9 mouse cellular contexts compared by ENCODE assay signal in the genomic region with DNA sequence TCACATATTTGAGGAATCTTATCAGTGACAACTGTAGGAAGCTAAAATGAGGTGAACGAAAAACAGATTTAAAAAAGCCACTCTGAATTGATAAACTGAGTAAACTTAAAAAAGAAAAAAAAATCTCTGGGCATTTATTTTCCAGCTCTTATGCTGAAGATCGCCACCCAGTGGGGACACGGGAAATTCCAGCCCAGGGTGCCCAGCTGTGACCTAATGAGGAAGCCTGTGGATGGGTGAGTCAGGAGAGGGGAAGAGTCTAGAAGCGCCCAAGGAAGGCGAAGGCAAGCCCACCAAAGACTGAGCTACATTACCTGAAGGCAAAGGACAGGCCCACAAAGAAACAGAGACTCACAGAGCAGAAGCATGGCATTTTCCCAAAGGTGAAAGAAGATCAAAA.
DNase-seq lines count a peak whose midpoint lies in the region; ATAC-seq lines count a peak whose summit lies in the region.
"Had no signal": no experiment of that assay in that cellular context is flagged by ENCODE, and none has a peak within 500 bp of the region (broad histone marks: within the 10 kb centered on the region; RNA-seq: fewer than 3 reads in every experiment).

No protein-coding gene starts in this region.

- peak overlapping the region; percentile 74 for H3K27ac ChIP-seq in heart, embryonic 15.5 days
- H3K27ac ChIP-seq in midbrain, embryonic 13.5 days = no peak overlapping the region
- H3K27ac ChIP-seq: hindbrain, embryonic 15.5 days had no signal

- no peak for ATAC-seq in cerebellum, adult (ENCODE audit: insufficient number of reproducible peaks, low FRiP score, low TSS enrichment)
- ATAC-seq in heart, embryonic 15.5 days (replicated peaks; ENCODE audit: insufficient number of reproducible peaks, insufficient read depth, low FRiP score, low read depth) = 0 out of 2 replicates have a peak, but pooled peaks have one; percentile 58
- 0 out of 2 replicates have a peak, but pooled peaks have one; percentile 68 for ATAC-seq in midbrain, embryonic 13.5 days

- peak overlapping the region; percentile 22; the same call in 1 of the 2 replicates for H3K4me3 ChIP-seq in heart, embryonic 15.5 days
- H3K4me3 ChIP-seq in midbrain, embryonic 13.5 days (replicated peaks) = no peak overlapping the region
- H3K4me3 ChIP-seq: hindbrain, embryonic 15.5 days had no signal

- H3K9ac ChIP-seq in heart, embryonic 15.5 days = no peak overlapping the region
- H3K9ac ChIP-seq in midbrain, embryonic 13.5 days (replicated peaks) = no peak overlapping the region
- H3K9ac ChIP-seq: hindbrain, embryonic 15.5 days had no signal

- H3K27me3 ChIP-seq in heart, embryonic 15.5 days = no peaks in the 10 kb centered on the region
- no peaks in the 10 kb centered on the region for H3K27me3 ChIP-seq in midbrain, embryonic 13.5 days

- H3K4me1 ChIP-seq in heart, embryonic 15.5 days (replicated peaks) = peaks cover 22% of the 10 kb centered on the region
- H3K4me1 ChIP-seq in midbrain, embryonic 13.5 days (replicated peaks) = peaks cover 7% of the 10 kb centered on the region; the same call in 1 of the 2 replicates
- H3K4me1 ChIP-seq: hindbrain, embryonic 15.5 days had no signal

- DNase-seq in cerebellum, postnatal 36 days = peak; percentile 11 to 20
- DNase-seq in 3134 (ENCODE audit: extremely low read depth, insufficient read length, low spot score) = peak; percentile 5
- peak; percentile 57 to 75 for DNase-seq in adrenal gland, postnatal 36 days
- DNase-seq in layer of hippocampus, postnatal 25 days (ENCODE audit: extremely low spot score in 1 of 2, low spot score in 1 of 2) = peak; percentile 26 to 63
- no peak for DNase-seq in spleen, adult 18-20 months

- H3K36me3 ChIP-seq in heart, embryonic 15.5 days = no peaks in the 10 kb centered on the region
- H3K36me3 ChIP-seq in midbrain, embryonic 13.5 days = no peaks in the 10 kb centered on the region
- H3K36me3 ChIP-seq: hindbrain, embryonic 15.5 days had no signal

- 14% methylated on average over 5 of the region's 5 CpGs for WGBS in heart, embryonic 15.5 days
- 37% methylated on average over 5 of the region's 5 CpGs for WGBS in midbrain, embryonic 13.5 days

- peak overlapping the region; percentile 46 for H3K4me2 ChIP-seq in heart, embryonic 15.5 days
- H3K4me2 ChIP-seq in midbrain, embryonic 13.5 days (replicated peaks) = no peak overlapping the region
- H3K4me2 ChIP-seq: hindbrain, embryonic 15.5 days had no signal

- H3K9me3 ChIP-seq in heart, embryonic 15.5 days (replicated peaks) = no peaks in the 10 kb centered on the region
- 0 out of 2 replicates have a peak, but pooled peaks cover 3% of the 10 kb centered on the region for H3K9me3 ChIP-seq in midbrain, embryonic 13.5 days
- H3K9me3 ChIP-seq: hindbrain, embryonic 15.5 days had no signal

Comparison
In these comparisons a context has a peak if more than half of its experiments do, and no peak if none do; other contexts are left out.
1. DNase-seq: peak in cerebellum, postnatal 36 days (2 of 2), 3134 (single experiment), adrenal gland, postnatal 36 days (2 of 2) and layer of hippocampus, postnatal 25 days (2 of 2); none in spleen, adult 18-20 months (0 of 2).